Mouse (Mus musculus) embryonic fibroblast, embryonic 13.5 days (primary cell): ENCODE measurements around the gene 1700037H04Rik.

Source experiments
- CTCF ChIP-seq: IDR thresholded peaks from 2 replicates; pipeline ENCODE4 v1.5.1; 2011; ENCODE audit warnings: mild to moderate bottlenecking, control low read depth, low read length, moderate library complexity, borderline replicate concordance; ENCODE audit not compliant: insufficient read depth
- POLR2A ChIP-seq: IDR thresholded peaks from 2 replicates; pipeline ENCODE4 v1.6.1; 2011; ENCODE audit warnings: low read depth, mild to moderate bottlenecking, control low read depth, low read length, moderate library complexity

GRCm38 (mm10) chr2:131129836-131130235, 30.0 kb downstream of the 1700037H04Rik start:
- TF ChIP-seq CTCF: no peak
- TF ChIP-seq POLR2A: no peak
